Mouse (Mus musculus) gonadal fat pad, adult 2 months (tissue): Measurements from ENCODE around the gene Ppp1cc. TPM values are rescaled to one million over a fixed set of nuclear protein-coding genes. Genes with fewer than 3 reads are reported as not detected.
"Not testable (repeated sequence)": the region's sequence is repeated elsewhere in the genome, so short reads cannot be mapped to it uniquely, and the experiment has no call there.

Experiments used
- DNase-seq: peaks from one replicate; pipeline ENCODE4 v3.0.0-alpha.2; 2012; ENCODE audit warnings: low read depth
- polyA plus RNA-seq: library from polyadenylated mRNA; depleted of rRNA; stranded (reverse); fragments of >200 nt; gene quantifications from 2 replicates; pipeline ENCODE4 v1.2.3, GENCODE M21; 2012; rRNA removed

Gene Ppp1cc
- polyA plus RNA-seq, 1 experiment = 97.8 TPM

DNA sequence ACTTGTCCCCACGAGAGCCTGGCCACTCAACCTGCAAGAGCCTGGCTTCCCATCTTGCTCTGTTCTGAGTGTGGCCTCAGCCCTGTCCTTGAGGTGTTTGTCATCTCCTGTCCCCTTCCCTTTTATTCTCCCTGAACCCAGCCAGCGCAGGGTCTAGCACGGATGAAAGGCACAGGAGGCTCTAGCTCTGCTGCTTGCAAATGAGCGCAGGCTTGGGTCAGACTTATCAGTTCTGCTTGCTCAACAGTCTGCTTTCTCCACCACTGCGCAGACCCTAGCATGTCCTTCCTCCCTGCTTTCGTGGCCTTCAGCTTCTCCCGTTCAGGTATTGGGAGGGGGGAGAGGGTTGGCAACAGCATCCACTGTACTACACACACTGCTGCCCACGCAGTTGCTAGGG, 54.0 kb downstream of the Ppp1cc start:
- DNase-seq = no peak

DNA sequence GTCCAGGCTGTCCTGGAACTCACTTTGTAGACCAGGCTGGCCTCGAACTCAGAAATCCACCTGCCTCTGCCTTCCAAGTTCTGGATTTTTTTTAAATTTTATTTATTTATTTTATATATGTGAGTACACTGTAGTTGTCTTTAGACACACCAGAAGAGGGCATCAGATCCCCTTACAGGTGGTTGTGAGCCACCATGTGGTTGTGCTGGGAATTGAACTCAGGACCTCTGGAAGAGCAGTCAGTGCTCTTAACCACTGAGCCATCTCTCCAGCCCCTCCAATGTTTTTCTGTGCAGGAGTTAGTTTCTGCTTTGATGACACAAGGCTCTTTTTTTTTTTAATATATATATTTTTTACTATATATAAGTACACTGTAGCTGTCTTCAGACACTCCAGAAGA, 54.7 kb downstream of the Ppp1cc start:
- not testable (repeated sequence) for DNase-seq

DNA sequence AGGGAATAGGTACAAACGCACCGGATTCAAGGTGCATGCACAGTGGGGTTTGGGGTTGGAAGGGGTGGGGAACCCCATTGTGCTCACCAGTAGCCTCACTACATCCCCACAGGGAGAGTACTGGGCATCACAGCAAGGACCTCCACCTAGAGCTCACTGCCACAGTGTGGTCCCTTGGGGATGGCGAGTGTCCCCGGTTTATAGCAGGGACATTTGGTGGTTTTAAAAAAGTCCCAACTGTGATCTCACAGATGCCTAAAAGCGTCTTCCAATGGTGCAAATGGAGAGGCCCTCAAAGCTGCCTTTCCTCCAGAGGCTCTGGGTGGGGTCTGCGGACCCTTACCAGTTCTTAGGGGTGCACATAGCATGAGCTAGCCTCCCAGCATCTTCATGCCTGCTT, 55.8 kb downstream of the Ppp1cc start:
- no peak for DNase-seq

DNA sequence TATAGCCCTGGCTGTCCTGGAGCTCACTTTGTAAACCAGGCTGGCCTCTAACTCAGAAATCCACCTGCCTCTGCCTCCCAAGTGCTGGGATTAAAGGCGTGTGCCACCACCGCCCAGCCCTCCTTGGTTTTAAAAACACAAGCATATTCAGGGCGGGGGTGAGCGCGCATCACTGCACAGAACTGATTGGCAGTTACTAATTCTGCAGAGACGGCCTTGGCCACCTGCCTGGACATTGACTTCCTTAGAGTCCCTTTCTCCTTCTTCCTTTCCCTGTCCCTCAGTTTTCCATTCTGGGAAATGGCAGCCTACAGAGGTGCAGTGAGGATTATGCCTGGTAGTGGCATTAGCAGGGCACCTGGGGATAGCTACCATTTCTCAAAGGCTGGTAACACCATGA, 59.6 kb downstream of the Ppp1cc start:
- DNase-seq = no peak

DNA sequence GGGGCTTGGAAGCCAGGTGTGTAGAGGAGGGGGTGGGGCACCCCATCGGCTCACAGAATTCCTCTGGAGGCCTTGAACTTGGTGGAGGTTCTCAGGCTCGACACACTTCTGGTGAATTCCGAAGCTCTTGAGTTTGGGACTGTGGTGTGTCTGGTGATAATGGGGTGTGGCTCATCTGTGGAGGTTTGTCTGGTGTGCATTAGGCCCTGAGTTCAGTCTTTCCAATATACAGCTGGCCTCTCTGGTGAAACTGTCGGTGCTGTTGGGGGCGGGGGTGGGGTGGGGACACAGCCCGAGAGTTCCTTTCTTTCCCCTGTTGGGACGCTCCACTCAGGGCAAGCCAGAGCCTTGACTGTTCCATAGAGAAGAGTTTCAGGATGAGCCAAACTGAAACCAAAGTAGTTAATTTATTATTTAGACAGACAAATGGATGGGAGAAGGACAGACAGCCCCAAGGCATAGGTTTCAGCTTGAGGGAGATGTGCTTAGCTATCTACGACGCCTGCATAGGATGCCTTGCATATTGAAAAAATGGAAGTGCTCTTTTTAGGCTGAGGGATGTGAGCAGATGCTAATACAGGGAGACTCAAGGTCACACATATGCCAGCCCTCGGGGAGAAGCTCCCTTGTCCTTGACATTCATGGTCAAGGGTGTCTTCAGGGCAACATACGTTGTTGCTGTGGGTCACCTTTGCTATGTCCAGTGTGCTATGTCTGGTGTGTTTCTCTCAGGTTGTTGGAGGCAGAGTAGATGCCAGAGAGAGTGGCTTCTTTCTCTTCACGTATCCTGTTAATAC, 60.2 kb downstream of the Ppp1cc start:
- no peak for DNase-seq

DNA sequence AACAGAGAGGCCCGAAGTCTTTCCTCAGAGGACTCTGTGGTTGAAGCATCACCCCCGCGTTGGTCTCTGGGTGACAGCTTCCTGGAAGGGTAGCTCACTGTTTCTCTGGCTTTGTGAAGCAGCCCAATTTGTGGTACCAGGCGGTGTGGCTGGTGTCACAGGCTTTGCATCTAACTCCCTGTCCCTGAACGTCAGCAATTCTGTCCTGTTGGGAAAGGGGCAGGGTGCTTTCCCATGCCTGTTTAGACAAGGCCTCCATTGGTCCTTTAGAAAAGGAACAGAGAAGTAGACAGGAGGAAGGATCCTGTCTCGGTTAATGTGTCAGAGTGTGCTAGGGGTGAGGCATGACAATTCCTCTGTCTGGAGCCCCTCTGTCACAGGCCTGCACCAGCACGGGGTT, 60.9 kb downstream of the Ppp1cc start:
- no peak for DNase-seq

DNA sequence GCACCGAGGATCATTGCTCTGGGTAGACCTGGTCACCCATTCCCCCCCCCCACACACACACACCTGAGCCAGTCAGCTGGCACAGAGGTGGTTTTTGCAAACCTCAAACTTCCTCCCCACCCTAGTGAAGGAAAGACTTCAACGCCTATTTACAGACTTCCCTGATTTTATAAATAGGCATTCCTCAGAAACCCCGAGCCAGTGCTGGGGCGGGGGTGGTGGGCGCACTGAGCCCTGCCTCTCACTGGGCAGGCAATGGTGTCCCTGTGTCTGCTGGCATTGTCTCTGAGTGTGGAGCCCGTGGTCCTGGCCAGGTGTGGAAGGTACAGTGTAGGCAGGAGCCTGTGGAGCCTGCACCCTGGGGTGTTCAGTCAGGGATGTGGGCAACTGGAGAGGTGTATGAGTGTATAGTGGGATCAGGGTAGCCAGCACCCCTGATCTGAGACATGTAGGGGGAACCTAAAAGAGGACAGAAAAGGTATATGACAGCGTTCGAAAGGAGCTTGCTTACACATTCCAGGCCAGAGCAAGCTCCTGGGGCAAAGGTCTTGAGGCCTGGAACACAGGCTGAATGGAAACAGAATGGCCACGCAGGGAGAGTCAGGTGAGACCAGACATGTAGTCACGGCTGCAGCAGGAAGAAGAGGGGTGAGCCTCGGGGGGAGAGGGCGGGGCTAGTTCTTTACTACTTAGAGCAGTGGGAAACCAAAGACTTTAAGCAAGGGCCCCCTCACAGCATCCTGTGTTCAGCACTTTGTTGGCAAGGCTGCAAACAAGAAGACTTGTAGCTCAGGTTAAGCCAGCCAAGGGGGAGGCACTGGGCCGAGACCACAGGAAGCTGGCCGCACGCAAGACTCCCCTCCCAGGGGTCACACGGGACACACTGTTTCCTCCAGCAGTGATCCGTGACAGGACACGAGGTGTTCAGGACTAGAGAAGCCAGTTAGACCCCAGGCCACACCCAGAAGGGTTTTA, 61.9 kb downstream of the Ppp1cc start:
- DNase-seq = no peak

DNA sequence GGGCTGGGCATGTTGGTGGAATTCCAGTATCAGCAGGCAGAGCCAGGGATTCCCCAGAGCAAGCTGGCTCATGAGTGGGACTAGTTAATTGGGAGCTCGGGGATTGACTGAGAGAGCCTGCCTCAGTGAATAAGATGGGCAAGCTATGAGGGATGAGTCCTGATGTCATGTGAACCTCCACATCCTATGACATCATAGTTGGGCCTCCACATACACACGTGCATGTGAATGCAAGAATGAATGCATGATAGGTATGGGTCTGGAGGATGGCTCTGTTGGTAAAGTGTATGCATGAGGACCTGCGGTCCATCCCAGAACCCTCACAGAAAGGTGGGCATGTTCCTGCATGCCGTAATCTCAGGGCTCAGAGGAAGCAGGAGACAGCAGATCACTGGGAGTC, 63.0 kb downstream of the Ppp1cc start:
- no peak for DNase-seq

DNA sequence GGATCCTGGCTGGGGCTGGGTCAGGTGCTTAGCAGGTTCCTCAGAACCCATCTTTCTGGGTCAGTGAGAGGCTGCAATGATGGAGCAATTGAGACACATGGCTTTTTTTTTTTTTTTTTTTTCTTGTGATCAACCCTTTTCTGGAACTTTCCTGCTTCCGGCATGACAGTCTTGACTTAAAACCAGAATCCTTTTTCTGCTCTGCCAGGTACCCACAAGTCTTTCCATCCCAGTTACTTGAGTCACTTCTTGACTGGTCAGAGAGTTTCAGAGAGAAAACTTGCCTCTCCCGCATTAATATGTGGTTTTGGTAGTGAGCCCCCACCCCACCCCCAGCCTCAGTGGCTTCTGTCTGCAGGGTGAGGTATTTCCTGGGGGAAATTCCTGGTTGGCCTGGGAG, 66.2 kb downstream of the Ppp1cc start:
- DNase-seq = no peak

Other genes starting within 250 kb of the Ppp1cc start
- 2.3 and 2.5 TPM in 2 replicates for gene Cux2, start 108.2 kb upstream of the Ppp1cc start, polyA plus RNA-seq
- gene Myl2, start 57.3 kb upstream of the Ppp1cc start, polyA plus RNA-seq = 0.70 TPM in 1 of 2 replicates, not detected in the other
- 0.41 and 0.69 TPM in 2 replicates for gene Ccdc63, start 17.5 kb upstream of the Ppp1cc start, polyA plus RNA-seq
- gene Hvcn1, start 48.5 kb downstream of the Ppp1cc start, polyA plus RNA-seq = 20.6 and 38.3 TPM in 2 replicates
- 44.4 and 46.7 TPM in 2 replicates for gene Tctn1, start 106.2 kb downstream of the Ppp1cc start, polyA plus RNA-seq
- 20.0 and 20.4 TPM in 2 replicates for gene Pptc7, start 126.1 kb downstream of the Ppp1cc start, polyA plus RNA-seq
- gene Rad9b, start 196.0 kb downstream of the Ppp1cc start, polyA plus RNA-seq = 12.3 and 12.7 TPM in 2 replicates
- gene Vps29, start 196.1 kb downstream of the Ppp1cc start, polyA plus RNA-seq = 100 and 102 TPM in 2 replicates
- 27.8 and 28.2 TPM in 2 replicates for gene Gpn3, start 213.6 kb downstream of the Ppp1cc start, polyA plus RNA-seq
- 24.1 and 28.9 TPM in 2 replicates for gene Fam216a, start 214.1 kb downstream of the Ppp1cc start, polyA plus RNA-seq
- gene Arpc3, start 233.6 kb downstream of the Ppp1cc start, polyA plus RNA-seq = 188 and 195 TPM in 2 replicates